Mouse (Mus musculus) CD8-positive naive resting alpha-beta T cell, adult 57 days (primary cell): ENCODE results near the gene Lfng. TPM values are rescaled to one million over a fixed set of nuclear protein-coding genes. Genes with fewer than 3 reads are reported as not detected.

Source experiments
- total RNA-seq: library from RNA; stranded (reverse); gene quantifications from one replicate; pipeline ENCODE4 v1.2.4, GENCODE M21; 2023

Gene Lfng
- 136 TPM for total RNA-seq

GRCm38 (mm10) chr5:140607001-140607835, at the start of gene Lfng:
Gene Lfng, plus strand, starts transcription at chr5:140607320.

GRCm38 (mm10) chr5:140564896-140565295, 42.2 kb upstream of the Lfng start, which contains the start of gene Grifin:
Gene Grifin, minus strand, starts transcription at chr5:140565071.

GRCm38 (mm10) chr5:140648519-140649100, 41.5 kb downstream of the Lfng start, which contains the start of gene Ttyh3:
Gene Ttyh3, minus strand, starts transcription at chr5:140649031.

Other genes with a start within 250 kb of the Lfng start
- gene Snx8, start 218.1 kb upstream of the Lfng start, total RNA-seq, result 16.3 TPM
- 112 TPM for gene Eif3b, start 188.0 kb upstream of the Lfng start, total RNA-seq
- gene Gm4869, start 161.7 kb upstream of the Lfng start, total RNA-seq, result not detected
- 13.0 TPM for gene Chst12, start 101.8 kb upstream of the Lfng start, total RNA-seq
- 1.9 TPM for gene Grifin, start 42.2 kb upstream of the Lfng start, total RNA-seq
- 66.0 TPM for gene Ttyh3, start 41.7 kb downstream of the Lfng start, total RNA-seq
- 53.9 TPM for gene Iqce, start 95.1 kb downstream of the Lfng start, total RNA-seq
- 22.8 TPM for gene Brat1, start 97.7 kb downstream of the Lfng start, total RNA-seq
- gene Amz1, start 116.8 kb downstream of the Lfng start, total RNA-seq, result 2.0 TPM
- 13.7 TPM for gene Gna12, start 223.1 kb downstream of the Lfng start, total RNA-seq